Mouse (Mus musculus): ENCODE data around the gene Slc30a5.

GRCm38 (mm10) chr13:100753011-100753410 is 80.2 kb downstream of the Slc30a5 start:
- TF ChIP-seq CEBPB (IDR thresholded peaks at IDR 0.05; ENCODE audit: insufficient read depth, poor library complexity, severe bottlenecking) (no peak), POLR2A (IDR thresholded peaks at IDR 0.05; ENCODE audit: insufficient read length, low read depth) (no peak), TCF12 (IDR thresholded peaks at IDR 0.05; ENCODE audit: insufficient read depth, poor library complexity, severe bottlenecking) (no peak), MAX (IDR thresholded peaks at IDR 0.05; ENCODE audit: low read depth) (no peak), POLR2AphosphoS2 (IDR thresholded peaks at IDR 0.05; ENCODE audit: insufficient read length, low read depth) (no peak), USF1 (IDR thresholded peaks at IDR 0.05; ENCODE audit: low read depth) (no peak), MYOG (IDR thresholded peaks at IDR 0.05; ENCODE audit: control insufficient read depth in 1 of 3, insufficient read depth in 1 of 3, insufficient read length in 2 of 3, low read depth in 2 of 3) (no peak), MYOD1 (IDR thresholded peaks at IDR 0.05; ENCODE audit: control insufficient read depth in 1 of 3, insufficient read length in 2 of 3, low read depth in 2 of 3) (no peak), REST (IDR thresholded peaks at IDR 0.05; ENCODE audit: insufficient read depth, insufficient read length) (no peak), TCF3 (IDR thresholded peaks at IDR 0.05; ENCODE audit: insufficient read length, low read depth) (no peak), E2F4 (IDR thresholded peaks at IDR 0.05; ENCODE audit: insufficient read depth) (no peak)

Measured in myocyte (in vitro differentiated cells).